Mouse (Mus musculus): Measurements from ENCODE around the gene Cftr. TPM values are rescaled to one million over a fixed set of nuclear protein-coding genes. Genes with fewer than 3 reads are reported as not detected.

Gene Cftr
- total RNA-seq (2021): not detected
- long read RNA-seq, experiment 1: 0 reads
- long read RNA-seq, experiment 2: 0 reads

DNA sequence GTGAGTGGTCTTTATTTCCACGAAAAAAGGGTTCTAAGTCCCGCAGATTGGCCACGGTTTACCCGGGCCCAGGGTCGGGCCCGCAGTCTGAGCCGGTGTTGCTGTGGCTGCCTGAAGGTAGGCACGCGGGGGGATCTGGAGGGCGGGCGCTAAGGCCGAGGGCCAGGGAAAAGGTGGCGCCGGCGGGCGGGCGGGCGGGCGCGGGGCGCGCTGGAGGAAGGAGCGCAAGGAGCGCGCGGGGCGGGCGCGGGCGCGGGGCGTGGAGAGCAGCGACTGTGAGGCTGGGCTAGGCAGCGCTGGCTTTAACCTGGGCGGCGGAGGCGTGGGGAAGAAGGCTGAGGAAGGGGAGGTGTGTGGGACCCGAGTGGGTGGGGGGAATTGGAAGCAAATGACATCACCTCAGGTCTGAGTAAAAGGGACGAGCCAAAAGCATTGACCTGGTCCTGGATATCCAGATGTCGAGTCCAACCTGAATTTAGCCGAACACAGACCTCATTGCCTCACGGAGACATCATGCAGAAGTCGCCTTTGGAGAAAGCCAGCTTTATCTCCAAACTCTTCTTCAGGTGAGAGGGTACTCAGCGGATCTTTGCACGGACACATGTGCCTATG is at the start of gene Cftr:
TSS of gene Cftr (plus strand) at position 377 of the 612 bp plus-strand sequence.
- no peak for DNase-seq

DNA sequence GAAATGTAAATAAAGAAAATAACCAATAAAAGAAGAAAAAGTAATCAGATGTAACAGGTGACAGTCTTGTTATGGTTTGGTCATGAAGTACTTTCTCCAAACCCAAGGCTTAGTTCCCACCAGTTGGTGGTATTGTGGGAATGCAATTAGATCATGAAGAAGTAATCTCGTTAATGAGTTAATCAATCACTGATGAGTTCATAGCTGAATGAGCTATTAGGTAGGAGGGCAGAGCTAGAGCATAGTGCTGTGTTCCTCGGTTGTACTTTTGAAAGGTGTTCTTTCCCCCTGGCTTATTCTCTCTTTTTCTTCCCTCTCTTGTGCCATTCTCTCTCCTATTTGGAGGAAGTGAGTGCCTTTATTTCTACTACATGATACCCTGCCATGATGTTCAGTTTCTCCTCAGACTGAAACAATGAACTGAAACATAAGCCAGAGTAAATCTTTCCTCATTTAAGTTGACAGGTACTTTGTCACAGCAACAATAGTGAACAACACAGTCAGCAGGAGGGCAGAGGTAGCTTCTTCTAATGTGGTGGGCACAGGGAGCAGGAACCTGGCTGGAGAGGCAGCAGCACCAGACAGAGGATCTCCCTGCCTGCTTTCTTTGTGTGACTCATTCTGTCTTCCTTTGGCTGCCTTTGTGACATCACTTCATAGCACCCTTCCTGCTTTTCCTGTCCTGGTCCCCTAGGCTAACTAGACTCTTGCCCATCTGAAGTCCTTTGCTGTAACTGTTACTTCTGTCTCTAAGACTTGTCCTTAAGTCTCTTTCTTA is 43.1 kb upstream of the Cftr start:
- no peak for DNase-seq

GRCm38 (mm10) chr6:18128059-18128458 is 42.4 kb upstream of the Cftr start:
- no peak for DNase-seq

GRCm38 (mm10) chr6:18135246-18135645 is 35.2 kb upstream of the Cftr start:
- DNase-seq: no peak

DNA sequence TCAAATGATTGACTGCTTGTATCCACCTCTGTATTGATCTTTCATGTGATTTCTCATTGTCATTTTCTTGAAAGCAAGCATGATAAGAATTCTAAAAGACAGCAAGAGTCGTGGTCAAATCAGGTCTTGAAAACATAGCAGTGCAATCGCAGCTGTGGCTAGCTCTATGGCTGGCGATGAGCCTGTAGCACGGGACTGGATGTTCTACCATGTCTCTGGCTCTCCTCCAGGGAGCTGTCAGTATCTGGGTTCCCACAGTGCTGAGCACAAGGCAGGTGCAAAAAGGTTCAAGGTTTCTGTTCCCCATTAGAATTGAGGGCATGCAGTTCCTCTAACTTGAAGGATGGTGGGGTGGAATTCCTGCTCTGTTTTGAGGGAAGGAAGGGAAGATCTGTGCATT is 17.5 kb upstream of the Cftr start:
- DNase-seq: no peak

DNA sequence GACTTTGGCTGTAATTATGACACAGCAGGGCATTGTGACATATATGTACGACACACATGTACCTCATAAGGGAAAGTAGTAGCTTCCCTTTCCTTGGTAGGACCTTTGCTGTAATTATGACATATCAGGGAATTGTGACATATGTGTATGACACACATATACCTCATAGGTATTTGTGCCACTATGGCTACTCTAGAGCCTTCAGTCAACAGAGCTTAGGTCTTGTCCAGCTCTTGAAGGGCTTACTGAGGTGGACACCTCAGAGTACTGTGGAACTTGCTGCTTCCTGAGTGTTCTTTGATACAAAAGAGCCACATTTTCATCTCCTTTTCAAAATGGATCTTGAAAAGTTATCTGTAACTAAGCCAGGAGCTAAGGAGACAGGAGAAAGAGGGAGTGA is 869 bp upstream of the Cftr start:
- no peak for DNase-seq

DNA sequence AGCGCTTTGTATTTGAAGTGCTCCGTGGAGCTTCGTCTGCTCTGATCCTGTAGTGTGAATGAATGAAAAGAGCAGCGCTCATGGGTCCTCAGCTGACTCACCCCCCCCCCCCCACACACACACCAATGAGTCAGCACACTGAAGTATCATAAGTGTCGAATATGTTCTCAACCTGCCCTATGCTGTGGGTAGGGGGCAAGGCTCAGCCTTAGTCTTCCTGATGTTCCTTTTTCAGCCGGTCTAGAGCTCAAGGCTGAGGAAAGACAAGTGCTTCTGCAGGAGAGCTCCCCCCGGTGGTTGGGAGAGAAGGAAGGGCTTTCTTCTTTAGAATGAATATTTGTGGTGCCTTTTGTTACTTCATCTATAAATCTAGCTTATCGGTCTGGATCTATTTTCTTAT is 1.1 kb downstream of the Cftr start:
- no peak for DNase-seq

- DNase-seq: no peak
Measured at GRCm38 (mm10) chr6:18177509-18177908, 7.0 kb downstream of the Cftr start.

DNA sequence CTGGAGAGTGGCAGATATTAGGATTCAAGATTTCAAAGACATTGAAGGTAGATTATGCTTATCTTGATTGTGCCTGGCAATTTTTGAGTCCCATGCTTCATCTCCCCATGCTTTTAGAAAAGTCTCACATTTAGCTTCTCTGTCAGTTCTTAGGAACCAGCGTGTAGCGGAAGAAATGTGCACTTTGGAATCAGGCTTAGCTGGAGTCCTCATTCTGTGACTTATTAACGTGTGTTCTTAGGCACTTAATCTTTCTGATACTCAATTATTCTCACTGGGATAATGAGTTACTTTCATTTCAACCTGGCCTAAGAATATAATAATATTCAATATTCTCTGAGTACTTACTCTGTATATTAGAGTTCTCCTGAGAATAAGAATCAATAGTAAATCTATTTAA is 10.2 kb downstream of the Cftr start:
- no peak for DNase-seq

DNA sequence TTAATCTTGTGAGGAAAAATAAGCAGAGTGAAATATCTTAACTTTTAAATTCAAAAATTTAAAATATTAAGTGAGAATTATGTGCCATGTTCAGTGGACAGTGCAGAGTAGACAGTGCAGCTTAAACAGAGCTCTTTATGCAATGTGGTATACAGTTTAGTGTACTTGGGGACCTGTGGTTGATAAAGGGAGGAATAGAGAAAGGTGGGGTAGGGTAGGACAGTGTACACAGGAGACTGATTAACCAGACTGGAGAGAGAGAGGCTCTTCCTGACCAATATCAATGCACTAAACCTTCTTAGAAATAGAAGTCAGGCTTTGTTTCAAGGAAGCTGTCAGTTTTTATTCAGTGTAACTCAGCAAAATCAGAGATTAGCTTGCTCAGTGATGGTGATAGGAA is 12.4 kb downstream of the Cftr start:
- no peak for DNase-seq

DNA sequence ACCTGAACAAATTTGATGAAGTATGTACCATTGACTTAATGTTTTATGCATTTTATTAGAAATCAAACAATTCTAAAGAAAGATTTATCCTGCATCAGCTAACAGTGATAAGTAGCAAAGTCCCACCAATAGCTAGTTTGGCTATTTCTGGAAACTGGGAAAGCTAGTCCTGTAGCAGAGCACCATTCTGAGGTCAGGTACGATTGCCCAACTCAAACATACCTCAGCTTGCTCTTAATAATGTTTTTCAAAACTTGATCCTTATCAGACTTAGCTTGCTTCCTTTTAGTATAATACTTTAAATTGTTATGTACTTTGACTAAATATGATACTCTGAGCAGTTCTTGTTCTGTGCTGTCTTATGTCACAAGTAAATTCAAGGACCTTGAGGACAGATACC is 50.2 kb downstream of the Cftr start:
- DNase-seq: no peak

DNA sequence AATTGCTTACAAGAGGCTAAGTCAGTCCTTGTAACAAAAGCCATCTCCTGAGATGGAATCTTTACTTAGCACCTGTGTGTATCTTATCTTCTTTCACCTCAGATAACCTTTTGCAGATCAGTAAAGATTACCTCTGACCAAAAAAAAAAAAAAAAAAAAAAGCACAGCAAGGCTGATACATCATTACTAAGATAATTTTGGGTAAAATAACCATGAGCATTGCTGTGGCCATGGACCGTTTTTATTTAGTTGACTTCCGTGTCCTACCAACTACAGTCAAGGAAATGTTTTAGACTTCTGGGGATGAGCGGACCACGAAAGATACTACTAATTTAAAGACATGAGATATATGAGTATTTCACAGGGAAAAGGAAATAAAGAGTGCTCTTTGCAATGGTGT is 52.7 kb downstream of the Cftr start:
- DNase-seq: no peak

- no peak for DNase-seq
Measured at GRCm38 (mm10) chr6:18225157-18225556, 54.7 kb downstream of the Cftr start.

DNA sequence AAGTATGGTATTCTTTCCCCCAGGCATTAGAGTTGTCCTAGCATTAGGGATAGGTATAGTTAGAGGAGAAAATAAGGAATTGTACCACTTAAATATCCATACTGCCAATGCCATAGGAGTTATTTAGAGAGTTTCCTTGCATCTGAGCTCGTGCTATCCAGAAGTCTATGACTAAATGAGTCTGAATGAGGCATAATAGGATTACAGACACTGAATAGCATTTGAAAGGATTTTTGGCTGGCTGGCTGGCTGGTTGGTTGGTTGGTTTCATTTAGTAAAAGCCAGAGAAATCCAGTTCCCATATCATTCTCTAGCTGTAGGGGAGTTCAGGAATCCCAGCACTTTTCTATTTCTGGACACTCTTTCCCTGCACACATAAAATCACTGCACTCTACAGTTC is 76.0 kb downstream of the Cftr start:
- no peak for DNase-seq

- DNase-seq: no peak
Measured at GRCm38 (mm10) chr6:18247891-18248463, 77.5 kb downstream of the Cftr start.

GRCm38 (mm10) chr6:18248464-18248863 is 78.0 kb downstream of the Cftr start:
- DNase-seq: no peak

- DNase-seq: no peak
Measured at GRCm38 (mm10) chr6:18254586-18254985, 84.1 kb downstream of the Cftr start.

GRCm38 (mm10) chr6:18270983-18271382 is 100.5 kb downstream of the Cftr start:
- no peak for DNase-seq

DNA sequence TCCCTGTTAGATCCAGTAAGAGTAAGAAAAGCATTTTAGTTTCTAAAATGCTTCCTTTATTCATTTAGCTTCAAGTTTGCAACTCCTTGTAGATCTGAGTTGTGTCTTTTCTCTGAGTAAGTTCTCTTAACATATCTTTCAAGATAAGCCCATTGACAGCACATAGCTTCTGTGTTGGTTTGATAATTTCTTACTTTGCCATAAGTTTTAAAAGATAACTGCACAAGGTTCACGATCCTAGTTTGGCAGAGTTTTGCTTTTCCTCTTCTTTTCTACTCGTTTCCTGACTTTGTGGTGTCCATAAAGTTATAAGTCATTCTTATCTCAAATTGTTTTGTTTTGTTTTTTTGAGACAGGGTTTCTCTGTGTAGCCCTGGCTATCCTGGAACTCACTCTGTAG is 130.3 kb downstream of the Cftr start:
- no peak for DNase-seq

DNA sequence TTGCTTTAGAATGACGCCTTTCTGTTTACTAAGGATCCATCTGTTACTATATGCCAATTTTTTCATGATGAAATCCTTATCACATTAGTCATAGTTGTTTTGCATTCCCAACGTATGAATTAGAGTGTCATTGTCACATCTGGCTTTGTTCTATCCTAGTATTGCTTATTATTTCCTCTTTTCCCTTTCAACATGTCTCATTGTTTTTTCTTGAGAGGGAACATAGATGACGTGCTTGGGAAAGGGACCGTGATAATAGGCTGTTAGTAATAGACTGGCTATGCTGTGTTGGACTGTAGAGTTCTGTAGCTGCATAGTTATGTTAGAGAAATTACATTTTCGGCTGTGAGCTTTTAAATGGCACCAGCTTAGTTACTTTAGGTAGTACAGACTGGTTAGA is 131.6 kb downstream of the Cftr start:
- no peak for DNase-seq

DNA sequence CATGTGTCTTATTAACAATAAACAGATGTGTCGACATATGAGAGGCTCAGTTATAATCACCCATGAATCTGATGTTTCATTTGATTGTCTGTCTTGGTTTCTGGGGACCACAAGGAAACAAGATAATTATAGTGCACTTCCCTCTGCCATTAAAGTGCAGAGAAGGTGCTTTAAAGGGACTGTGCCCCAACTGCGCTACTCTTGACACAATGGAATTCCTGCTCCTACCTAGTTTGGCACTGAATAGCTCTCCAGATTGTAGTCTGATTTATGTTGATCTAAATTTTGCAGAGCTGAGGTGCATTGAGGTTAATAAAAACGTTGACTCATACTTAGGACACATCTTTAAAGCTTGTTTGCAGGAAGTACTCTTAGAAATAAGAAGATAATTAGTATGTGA is 132.7 kb downstream of the Cftr start:
- DNase-seq: no peak

GRCm38 (mm10) chr6:18305130-18305529 is 134.6 kb downstream of the Cftr start:
- DNase-seq: no peak

GRCm38 (mm10) chr6:18310983-18311382 is 140.5 kb downstream of the Cftr start:
- no peak for DNase-seq

All from gastrocnemius, postnatal 25 days (tissue).